Mouse (Mus musculus): ENCODE results near the gene Vkorc1l1.

GRCm38 (mm10) chr5:129929924-129930855 lies 11.6 kb upstream of the Vkorc1l1 start:
- TF ChIP-seq POLR2A (IDR thresholded peaks at IDR 0.05; ENCODE audit: borderline replicate concordance, extremely low read depth, low read depth, low read length) (no peak), CTCF (IDR thresholded peaks at IDR 0.05; ENCODE audit: insufficient read depth, low read length) (no peak)

All from lung, adult 2 months (tissue).